Mouse (Mus musculus) heart, postnatal 10 days (tissue): ENCODE measurements around the gene Arnt2. TPM values are rescaled to one million over a fixed set of nuclear protein-coding genes. Genes with fewer than 3 reads are reported as not detected.

Source experiments
- DNase-seq, 2 experiments: peaks; one replicate each; pipeline ENCODE4 v3.0.0; 2021
- intact Hi-C: fragments of 180-260 bp; cut with DNase I; formaldehyde crosslinking; loops from one replicate; pipeline ENCODE4 v1.15.1; 2025
- total RNA-seq, 2 experiments: library from RNA; stranded (reverse); gene quantifications; 2 replicates each; pipeline ENCODE4 v1.2.3; 2021

Arnt2 gene
- total RNA-seq, 2 experiments from 2014 or later = 1.5 to 1.7 TPM

GRCm38 (mm10) chr7:84350529-84350928, 59.4 kb downstream of the Arnt2 start:
- intact Hi-C loops = loop anchor here (10.0 kb wide), 1 partner anchor 444 kb away; no protein-coding TSS in a partner anchor
- no peak for DNase-seq

GRCm38 (mm10) chr7:84349976-84350375, 60.0 kb downstream of the Arnt2 start:
- no peak for DNase-seq
- intact Hi-C loops = loop anchor here (10.0 kb wide), 1 partner anchor 445 kb away; no protein-coding TSS in a partner anchor

GRCm38 (mm10) chr7:84348145-84348911, 61.6 kb downstream of the Arnt2 start:
- no peak for DNase-seq
- intact Hi-C loops = no loop called here

- intact Hi-C loops = no loop called here
- no peak for DNase-seq
Measured at GRCm38 (mm10) chr7:84343160-84343559, 66.8 kb downstream of the Arnt2 start.

- intact Hi-C loops = no loop called here
- no peak for DNase-seq
Measured at GRCm38 (mm10) chr7:84341001-84341400, 69.0 kb downstream of the Arnt2 start.

GRCm38 (mm10) chr7:84339186-84339585, 70.8 kb downstream of the Arnt2 start:
- intact Hi-C loops = no loop called here
- DNase-seq = peak; percentile 53 to 63

GRCm38 (mm10) chr7:84337768-84338167, 72.2 kb downstream of the Arnt2 start:
- peak; percentile 77 for DNase-seq

GRCm38 (mm10) chr7:84336907-84337306, 73.1 kb downstream of the Arnt2 start:
- DNase-seq = no peak
- intact Hi-C loops = no loop called here

More at GRCm38 (mm10) chr7:84337768-84338167, 72.2 kb downstream of the Arnt2 start:
- intact Hi-C loops = no loop called here

- intact Hi-C loops = no loop called here
- DNase-seq = no peak
Measured at GRCm38 (mm10) chr7:84336580-84336886, 73.4 kb downstream of the Arnt2 start.

GRCm38 (mm10) chr7:84335766-84336579, 74.0 kb downstream of the Arnt2 start:
- intact Hi-C loops = no loop called here

GRCm38 (mm10) chr7:84333996-84334395, 76.0 kb downstream of the Arnt2 start:
- intact Hi-C loops = no loop called here
- peak in 1 of 2 experiments; percentile 15 for DNase-seq

More at GRCm38 (mm10) chr7:84335766-84336579, 74.0 kb downstream of the Arnt2 start:
- DNase-seq = peak in 1 of 2 experiments; percentile 15

- DNase-seq = no peak
- intact Hi-C loops = no loop called here
Measured at GRCm38 (mm10) chr7:84332295-84333168, 77.4 kb downstream of the Arnt2 start.

- peak in 1 of 2 experiments; percentile 15 for DNase-seq
- intact Hi-C loops = no loop called here
Measured at GRCm38 (mm10) chr7:84329174-84329583, 80.8 kb downstream of the Arnt2 start.

GRCm38 (mm10) chr7:84328770-84329169, 81.2 kb downstream of the Arnt2 start:
- intact Hi-C loops = no loop called here
- peak in 1 of 2 experiments; percentile 22 for DNase-seq

- no peak for DNase-seq
- intact Hi-C loops = no loop called here
Measured at GRCm38 (mm10) chr7:84325570-84326328, 84.2 kb downstream of the Arnt2 start.

- no peak for DNase-seq
- intact Hi-C loops = no loop called here
Measured at GRCm38 (mm10) chr7:84321542-84321941, 88.4 kb downstream of the Arnt2 start.

- intact Hi-C loops = no loop called here
- DNase-seq = peak in 1 of 2 experiments; percentile 34
Measured at GRCm38 (mm10) chr7:84315353-84316003, 94.5 kb downstream of the Arnt2 start.

GRCm38 (mm10) chr7:84314742-84315141, 95.2 kb downstream of the Arnt2 start:
- intact Hi-C loops = no loop called here
- no peak for DNase-seq

GRCm38 (mm10) chr7:84311624-84312023, 98.4 kb downstream of the Arnt2 start:
- peak; percentile 27 to 34 for DNase-seq
- intact Hi-C loops = no loop called here
